Mouse (Mus musculus): ENCODE measurements around the gene Oxct2a.

Oxct2a gene

DNA sequence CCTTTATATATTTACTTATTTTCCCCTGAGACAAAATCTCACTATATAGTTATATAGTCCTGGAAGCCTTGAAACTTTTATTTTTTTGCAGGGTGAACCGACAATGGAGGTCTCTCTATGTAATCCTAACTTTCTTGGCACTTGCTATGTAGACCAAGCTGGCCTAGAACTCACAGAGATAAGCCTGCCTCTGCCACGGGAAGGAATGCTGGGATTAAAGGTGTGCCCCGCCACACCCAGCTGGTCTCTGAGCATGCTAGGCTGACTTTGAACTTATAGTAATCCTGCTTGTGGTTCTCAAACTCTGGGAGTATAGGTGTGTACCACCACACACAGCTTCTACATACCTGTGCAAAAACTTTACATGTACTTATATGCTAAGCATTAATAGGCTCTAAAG, 43.3 kb downstream of the Oxct2a start:
- DNase-seq (ENCODE audit: low spot score in 2 of 2): no peak
